ENCODE assay signal across 23 mouse cellular contexts in genomic region chr14:17158324-17158723, GRCm38 (mm10).
DNase-seq lines count a peak whose midpoint lies in the region; ATAC-seq and TF ChIP-seq lines count a peak whose summit lies in the region.
"Had no signal": no experiment of that assay in that cellular context is flagged by ENCODE, and none has a peak within 500 bp of the region (broad histone marks: within the 10 kb centered on the region; RNA-seq: fewer than 3 reads in every experiment).

No protein-coding gene starts in this region.

- H3K27me3 ChIP-seq in neural tube, embryonic 14.5 days (ENCODE audit: control insufficient read depth, insufficient read depth, low read length): no peaks in the 10 kb centered on the region
- no peaks in the 10 kb centered on the region for H3K27me3 ChIP-seq in neural tube, embryonic 15.5 days (replicated peaks)
- H3K27me3 ChIP-seq: embryonic facial prominence, embryonic 13.5 days; embryonic facial prominence, embryonic 15.5 days; forebrain, embryonic 12.5 days had no signal

- H3K9me3 ChIP-seq in neural tube, embryonic 14.5 days (ENCODE audit: control insufficient read depth, low read length): no peaks in the 10 kb centered on the region
- no peaks in the 10 kb centered on the region for H3K9me3 ChIP-seq in neural tube, embryonic 15.5 days (replicated peaks)
- H3K9me3 ChIP-seq: embryonic facial prominence, embryonic 13.5 days; embryonic facial prominence, embryonic 15.5 days; forebrain, embryonic 10.5 days; forebrain, embryonic 12.5 days had no signal

- no peak for TF ChIP-seq CTCF in left cerebral cortex, adult 2 months (IDR thresholded peaks at IDR 0.05)

- WGBS in neural tube, embryonic 14.5 days: 77% methylated on average over 4 of the region's 4 CpGs
- WGBS in neural tube, embryonic 15.5 days: 63% methylated on average over 4 of the region's 4 CpGs

- ATAC-seq in neural tube, embryonic 14.5 days (ENCODE audit: low read depth): peak; percentile 63; the same call in 1 of the 2 replicates
- ATAC-seq in neural tube, embryonic 15.5 days (ENCODE audit: low FRiP score): peak; percentile 59
- ATAC-seq: forebrain, embryonic 14.5 days; forebrain, embryonic 16.5 days had no signal

- H3K36me3 ChIP-seq in neural tube, embryonic 14.5 days (ENCODE audit: control insufficient read depth, insufficient read depth, low read length): no peaks in the 10 kb centered on the region
- H3K36me3 ChIP-seq in neural tube, embryonic 15.5 days: no peaks in the 10 kb centered on the region
- H3K36me3 ChIP-seq: embryonic facial prominence, embryonic 13.5 days; embryonic facial prominence, embryonic 15.5 days; forebrain, embryonic 10.5 days; forebrain, embryonic 12.5 days had no signal

- H3K4me2 ChIP-seq in neural tube, embryonic 14.5 days (ENCODE audit: low read depth, low read length): no peak overlapping the region
- H3K4me2 ChIP-seq in neural tube, embryonic 15.5 days: no peak overlapping the region
- H3K4me2 ChIP-seq: embryonic facial prominence, embryonic 13.5 days; embryonic facial prominence, embryonic 15.5 days; forebrain, embryonic 12.5 days had no signal

- no peak overlapping the region for H3K9ac ChIP-seq in neural tube, embryonic 14.5 days (replicated peaks; ENCODE audit: low read depth, low read length)
- H3K9ac ChIP-seq in neural tube, embryonic 15.5 days (replicated peaks): no peak overlapping the region
- H3K9ac ChIP-seq: embryonic facial prominence, embryonic 13.5 days; embryonic facial prominence, embryonic 15.5 days; forebrain, embryonic 12.5 days had no signal

- H3K4me1 ChIP-seq in neural tube, embryonic 14.5 days (ENCODE audit: control insufficient read depth, insufficient read depth, low read length): no peaks in the 10 kb centered on the region
- H3K4me1 ChIP-seq in neural tube, embryonic 15.5 days: no peaks in the 10 kb centered on the region
- H3K4me1 ChIP-seq: embryonic facial prominence, embryonic 13.5 days; embryonic facial prominence, embryonic 15.5 days; forebrain, embryonic 10.5 days; forebrain, embryonic 12.5 days had no signal

- H3K4me3 ChIP-seq in left cerebral cortex, adult 2 months: no peak overlapping the region
- no peak overlapping the region for H3K4me3 ChIP-seq in neural tube, embryonic 14.5 days (ENCODE audit: low read depth, low read length)
- no peak overlapping the region for H3K4me3 ChIP-seq in neural tube, embryonic 15.5 days (replicated peaks)
- H3K4me3 ChIP-seq: embryonic facial prominence, embryonic 13.5 days; embryonic facial prominence, embryonic 15.5 days; erythroblast, embryonic 14.5 days; forebrain, embryonic 10.5 days; forebrain, embryonic 12.5 days had no signal

- intact Hi-C loops in left cerebral cortex, postnatal 4 days (cut with DNase I): no loop called here
- intact Hi-C loops in left cerebral cortex, adult 2 months (cut with DNase I): no loop called here

- DNase-seq in cerebellum, postnatal 14 days: peak; percentile 34 to 42
- no peak for DNase-seq in cerebellum, adult 9-10 months
- peak; percentile 15 for DNase-seq in left cerebral cortex, postnatal 4 days
- no peak for DNase-seq in left cerebral cortex, adult 2 months (ENCODE audit: extremely low spot score in 1 of 2, low spot score in 2 of 2)
- no peak for DNase-seq in neural tube, embryonic 10.5 days (ENCODE audit: extremely low spot score, low spot score)
- DNase-seq in thymus, postnatal 0 days (ENCODE audit: low spot score): no peak
- DNase-seq: adrenal gland, adult 2 months; adrenal gland, postnatal 10 days; adrenal gland, postnatal 25 days; cerebellum, adult 11 months; cerebellum, adult 2 months; cerebellum, adult 9-11 months; cerebellum, postnatal 36 days; embryo, embryonic 11 days had no signal

- H3K27ac ChIP-seq in left cerebral cortex, adult 2 months: no peak overlapping the region
- H3K27ac ChIP-seq in neural tube, embryonic 14.5 days (ENCODE audit: low read depth, low read length): no peak overlapping the region
- H3K27ac ChIP-seq in neural tube, embryonic 15.5 days (replicated peaks): no peak overlapping the region
- H3K27ac ChIP-seq: embryonic facial prominence, embryonic 13.5 days; embryonic facial prominence, embryonic 15.5 days; forebrain, embryonic 10.5 days; forebrain, embryonic 12.5 days had no signal

Comparison
In these comparisons a context has a peak if more than half of its experiments do, and no peak if none do; other contexts are left out.
1. DNase-seq: peak in cerebellum, postnatal 14 days (2 of 2) and left cerebral cortex, postnatal 4 days (single experiment); none in cerebellum, adult 9-10 months (single experiment), left cerebral cortex, adult 2 months (0 of 2), neural tube, embryonic 10.5 days (single experiment) and thymus, postnatal 0 days (single experiment).